Mouse (Mus musculus) CH12.LX (cell line): ENCODE measurements around the gene Fam49a. TPM values are rescaled to one million over a fixed set of nuclear protein-coding genes. Genes with fewer than 3 reads are reported as not detected.
A peak's percentile ranks its signal among the peaks of the same experiment; 100 is the strongest.

Experiments used
- DNase-seq: peaks from one replicate; pipeline ENCODE4 v3.0.0-alpha.2; 2013; ENCODE audit errors: extremely low read depth
- H3K27ac ChIP-seq: 2 replicates; pipeline ENCODE4 v1.5.1; 2012; ENCODE audit warnings: low read depth, mild to moderate bottlenecking, control low read depth, moderate library complexity; ENCODE audit not compliant: insufficient read depth
- H3K27me3 ChIP-seq: replicated peaks from 2 replicates; pipeline ENCODE3; 2012; ENCODE audit warnings: inconsistent platforms
- H3K36me3 ChIP-seq, 2 experiments: replicated peaks in 1 of 2; 2 replicates each; pipeline versions ENCODE3 to v1.6.1; 2012; ENCODE audit warnings: inconsistent platforms in 1 of 2, low read length in 1 of 2, mild to moderate bottlenecking in 1 of 2, mixed read lengths in 1 of 2, moderate library complexity in 1 of 2; ENCODE audit not compliant: control insufficient read depth in 1 of 2, insufficient read depth in 1 of 2
- H3K4me1 ChIP-seq, 2 experiments: 2 replicates each; pipeline ENCODE4 v1.6.1; 2012; ENCODE audit warnings: inconsistent platforms in 1 of 2, moderate library complexity in 1 of 2; ENCODE audit not compliant: insufficient read depth in 2 of 2, control insufficient read depth in 1 of 2
- H3K4me2 ChIP-seq: 2 replicates; pipeline ENCODE4 v1.6.1; 2012; ENCODE audit warnings: low read depth, mild to moderate bottlenecking, control low read depth; ENCODE audit not compliant: poor library complexity, insufficient read depth, severe bottlenecking
- H3K4me3 ChIP-seq, 3 experiments: fragments of 150-350 bp in 1 of 3; sonication (generic) in 1 of 3; replicated peaks in 1 of 3; 2 replicates each; pipeline versions ENCODE3 to v1.5.1; 2011 to 2012; ENCODE audit warnings: low read depth in 2 of 3, low read length in 2 of 3, mild to moderate bottlenecking in 2 of 3, moderate library complexity in 2 of 3, control low read depth in 1 of 3, improper control_type of control experiment in 1 of 3, inconsistent platforms in 1 of 3, mixed read lengths in 1 of 3; ENCODE audit not compliant: poor library complexity in 1 of 3
- H3K79me2 ChIP-seq: replicated peaks from 2 replicates; pipeline ENCODE4 v1.6.1; 2012; ENCODE audit warnings: mild to moderate bottlenecking, moderate library complexity; ENCODE audit not compliant: control insufficient read depth, poor library complexity, insufficient read depth, severe bottlenecking; ENCODE audit errors: extremely low read depth
- H3K9ac ChIP-seq: 2 replicates; pipeline ENCODE4 v1.6.1; 2012; ENCODE audit warnings: low read depth, mild to moderate bottlenecking, control low read depth, moderate library complexity; ENCODE audit not compliant: insufficient read depth
- H3K9me3 ChIP-seq: replicated peaks from 2 replicates; pipeline ENCODE3; 2012; ENCODE audit warnings: low read length, inconsistent platforms, mixed read lengths
- BHLHE40 ChIP-seq: IDR thresholded peaks from 2 replicates; pipeline ENCODE4 v1.6.1; 2011; ENCODE audit warnings: mild to moderate bottlenecking, low read depth, low read length, improper control_type of control experiment
- CHD2 ChIP-seq: IDR thresholded peaks from 2 replicates; pipeline ENCODE4 v1.6.1; 2011; ENCODE audit warnings: low read length, improper control_type of control experiment
- CTCF ChIP-seq, 2 experiments: IDR thresholded peaks in 1 of 2; conservative IDR thresholded peaks in 1 of 2; 2 replicates each; pipeline ENCODE4 v1.5.1; 2011 to 2012; ENCODE audit warnings: low read depth in 2 of 2, low read length in 2 of 2, improper control_type of control experiment in 1 of 2, inconsistent platforms in 1 of 2, mild to moderate bottlenecking in 1 of 2, moderate library complexity in 1 of 2
- E2F4 ChIP-seq: IDR thresholded peaks from 2 replicates; pipeline ENCODE4 v1.6.1; 2011; ENCODE audit warnings: low read depth, low read length, improper control_type of control experiment; ENCODE audit not compliant: insufficient replicate concordance
- ELF1 ChIP-seq: IDR thresholded peaks from 2 replicates; pipeline ENCODE4 v1.6.1; 2014; ENCODE audit warnings: low read depth, mild to moderate bottlenecking, inconsistent platforms, low read length, improper control_type of control experiment
- GABPA ChIP-seq: IDR thresholded peaks from 2 replicates; pipeline ENCODE4 v1.6.1; 2012; ENCODE audit warnings: low read depth, low read length, improper control_type of control experiment, inconsistent platforms; ENCODE audit not compliant: insufficient replicate concordance
- IRF4 ChIP-seq: IDR thresholded peaks from 2 replicates; pipeline ENCODE4 v1.6.1; 2014; ENCODE audit warnings: low read depth, mild to moderate bottlenecking, inconsistent platforms, low read length, improper control_type of control experiment
- JUN ChIP-seq: IDR thresholded peaks from 2 replicates; pipeline ENCODE4 v1.6.1; 2011; ENCODE audit warnings: low read depth, mild to moderate bottlenecking, low read length, improper control_type of control experiment, moderate library complexity; ENCODE audit not compliant: insufficient read depth
- MAX ChIP-seq: IDR thresholded peaks from 2 replicates; pipeline ENCODE4 v1.6.1; 2011; ENCODE audit warnings: low read length, improper control_type of control experiment
- MEF2A ChIP-seq: IDR thresholded peaks from 2 replicates; pipeline ENCODE4 v1.6.1; 2014; ENCODE audit warnings: low read depth, mild to moderate bottlenecking, inconsistent platforms, low read length, improper control_type of control experiment, borderline replicate concordance
- MYC ChIP-seq: IDR thresholded peaks from 2 replicates; pipeline ENCODE4 v1.6.1; 2011; ENCODE audit warnings: low read depth, mild to moderate bottlenecking, improper control_type of control experiment, low read length
- RAD21 ChIP-seq: IDR thresholded peaks from 2 replicates; pipeline ENCODE4 v1.6.1; 2011; ENCODE audit warnings: low read depth, mild to moderate bottlenecking, low read length, improper control_type of control experiment, moderate library complexity
- RCOR1 ChIP-seq: conservative IDR thresholded peaks from 2 replicates; pipeline ENCODE4 v1.6.1; 2012; ENCODE audit warnings: low read depth, mild to moderate bottlenecking, inconsistent platforms, low read length, improper control_type of control experiment
- UBTF ChIP-seq: IDR thresholded peaks from 2 replicates; pipeline ENCODE4 v1.6.1; 2012; ENCODE audit warnings: low read depth, mild to moderate bottlenecking, inconsistent platforms, low read length, improper control_type of control experiment, moderate library complexity
- USF1 ChIP-seq: IDR thresholded peaks from 2 replicates; pipeline ENCODE4 v1.6.1; 2014; ENCODE audit warnings: low read depth, mild to moderate bottlenecking, inconsistent platforms, low read length, improper control_type of control experiment
- ZKSCAN1 ChIP-seq: IDR thresholded peaks from 2 replicates; pipeline ENCODE4 v1.6.1; 2012; ENCODE audit warnings: low read depth, inconsistent platforms, low read length, improper control_type of control experiment, borderline replicate concordance
- dilution Hi-C: fragments of 300-500 bp; cut with MboI; formaldehyde crosslinking; loops from 2 replicates; pipeline ENCODE4 v1.14.3; 2020; ENCODE audit warnings: low sequenced_read_pairs; ENCODE audit not compliant: extremely low pct_unique_long_range_greater_than_20kb, extremely low pct_ligation_motif_present
- in situ Hi-C: fragments of 300-500 bp; cut with MboI; formaldehyde crosslinking; loops from 3 replicates; pipeline ENCODE4 v1.14.3; 2019; ENCODE audit warnings: low sequenced_read_pairs, low pct_ligation_motif_present, low pct_unique_long_range_greater_than_20kb, mixed read lengths
- polyA plus RNA-seq: library from polyadenylated mRNA; unstranded; fragments of >175 nt; gene quantifications from 2 replicates; pipeline ENCODE4 v1.2.1, GENCODE M21; 2012; ENCODE audit warnings: low read depth; ENCODE audit not compliant: insufficient read length
- total RNA-seq, 2 experiments: library from RNA; depleted of rRNA; stranded (reverse); fragments of 300-350 nt in 1 of 2; fragments of >200 nt in 1 of 2; gene quantifications; 2 replicates each; pipeline ENCODE4 v1.2.3; 2012 to 2014

The Fam49a gene
- total and polyA plus RNA-seq, 3 experiments, result 11.4 to 21.3 (median 17.9) TPM

- TF ChIP-seq RAD21, result peak; percentile 45
- no peak for TF ChIP-seq UBTF
- TF ChIP-seq CTCF (conservative IDR thresholded peaks at IDR 0.05 in 1 of 2, IDR thresholded peaks at IDR 0.05 in 1 of 2; ENCODE audit: low read depth in 2 of 2, low read length in 2 of 2), result peak; percentile 25 to 78; a peak in 3 of 4 replicates
- peak; percentile 52; the same call in 1 of the 2 replicates for TF ChIP-seq BHLHE40
- 0 out of 2 replicates have a peak, but pooled peaks have one; percentile 29 for TF ChIP-seq ELF1
- peak; percentile 48; the same call in 1 of the 2 replicates for TF ChIP-seq MAX
- no peak for TF ChIP-seq USF1
- TF ChIP-seq IRF4, result 0 out of 2 replicates have a peak, but pooled peaks have one; percentile 19
- in situ Hi-C loops, result loop anchor here (5.0 kb wide), 1 partner anchor 74 kb away; no protein-coding TSS in a partner anchor
- no peaks in the 10 kb centered on the region for H3K36me3 ChIP-seq
- H3K4me2 ChIP-seq, result peak overlapping the region; percentile 94; the same call in 1 of the 2 replicates
- H3K79me2 ChIP-seq, result no peaks in the 10 kb centered on the region
- DNase-seq, result peak; percentile 21
- no peak overlapping the region for H3K27ac ChIP-seq
- no peaks in the 10 kb centered on the region for H3K9me3 ChIP-seq
- H3K4me3 ChIP-seq, result no peak overlapping the region
- no peaks in the 10 kb centered on the region for H3K27me3 ChIP-seq
- H3K4me1 ChIP-seq, result no peaks in the 10 kb centered on the region
- dilution Hi-C loops, result no loop called here
- no peak overlapping the region for H3K9ac ChIP-seq
Measured at GRCm38 (mm10) chr12:12401051-12401465, 139.1 kb downstream of the Fam49a start.

- Histone ChIP-seq H3K27me3 (no peaks in the 10 kb centered on the region), H3K79me2 (no peaks in the 10 kb centered on the region), H3K36me3 (no peaks in the 10 kb centered on the region), H3K4me2 (peak overlapping the region; percentile 94; the same call in 1 of the 2 replicates), H3K9me3 (no peaks in the 10 kb centered on the region), H3K27ac (no peak overlapping the region), H3K4me1 (no peaks in the 10 kb centered on the region), H3K4me3 (no peak overlapping the region), H3K9ac (no peak overlapping the region)
- dilution Hi-C loops, result no loop called here
- TF ChIP-seq BHLHE40 (no peak), RCOR1 (no peak)
- DNase-seq, result no peak
- in situ Hi-C loops, result loop anchor here (5.0 kb wide), 1 partner anchor 74 kb away; no protein-coding TSS in a partner anchor
Measured at GRCm38 (mm10) chr12:12401504-12401903, 139.6 kb downstream of the Fam49a start.

DNA sequence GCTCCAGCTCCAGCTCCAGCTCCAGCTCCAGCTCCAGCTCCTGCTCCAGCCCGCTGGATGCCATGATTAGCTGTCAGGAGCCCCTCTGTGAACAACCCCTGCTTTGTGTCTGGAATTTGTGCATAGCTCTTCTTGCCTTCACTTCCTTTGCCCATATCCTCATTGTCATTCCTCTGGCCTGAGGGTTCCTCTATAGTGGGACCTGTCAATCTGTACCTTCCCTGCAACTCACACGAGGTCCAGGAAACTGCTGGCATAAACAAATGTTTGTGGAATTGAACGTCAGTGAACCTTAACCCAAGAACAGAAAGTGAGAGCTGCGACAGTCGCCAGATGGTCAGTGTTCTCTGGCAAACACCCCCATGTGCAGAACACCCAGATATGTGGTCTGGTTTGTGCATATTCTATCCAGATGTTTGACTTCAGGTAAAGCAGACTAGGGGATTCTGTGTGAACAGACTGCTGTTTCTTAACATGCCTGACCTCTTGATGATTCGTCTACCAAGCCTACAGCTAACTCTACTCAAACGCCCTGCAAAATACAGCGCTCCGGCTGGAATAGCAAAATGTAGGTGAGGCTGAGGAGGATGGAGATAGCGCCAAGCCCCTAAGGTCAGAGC lies 143.7 kb downstream of the Fam49a start:
- in situ Hi-C loops, result no loop called here
- no peak for DNase-seq
- H3K27ac ChIP-seq, result no peak overlapping the region
- no peak overlapping the region for H3K4me2 ChIP-seq
- no peak overlapping the region for H3K9ac ChIP-seq
- no peaks in the 10 kb centered on the region for H3K9me3 ChIP-seq
- 0 out of 4 replicates have a peak, but pooled peaks cover 0 to 2% of the 10 kb centered on the region in 2 experiments for H3K4me1 ChIP-seq
- no peaks in the 10 kb centered on the region for H3K79me2 ChIP-seq
- no peak overlapping the region for H3K4me3 ChIP-seq
- dilution Hi-C loops, result no loop called here
- H3K36me3 ChIP-seq, result no peaks in the 10 kb centered on the region
- TF ChIP-seq JUN (no peak), GABPA (no peak), ELF1 (no peak), MYC (no peak), UBTF (no peak), MEF2A (no peak), CHD2 (no peak), MAX (no peak), ZKSCAN1 (no peak), E2F4 (no peak)
- no peaks in the 10 kb centered on the region for H3K27me3 ChIP-seq
